Mouse (Mus musculus) olfactory bulb, adult 2 months (tissue): ENCODE data around the gene Rnf187. TPM values are rescaled to one million over a fixed set of nuclear protein-coding genes. Genes with fewer than 3 reads are reported as not detected.

Experiments used
- H3K27ac ChIP-seq: fragments of 200-500 bp; 2 replicates; pipeline ENCODE4 v1.5.1; 2012; ENCODE audit warnings: low read depth, low read length; ENCODE audit not compliant: insufficient read depth
- H3K4me1 ChIP-seq: fragments of 200-500 bp; 2 replicates; pipeline ENCODE4 v1.6.1; 2012; ENCODE audit warnings: low read length; ENCODE audit not compliant: control insufficient read depth, insufficient read depth
- H3K4me3 ChIP-seq: fragments of 200-500 bp; 2 replicates; pipeline ENCODE4 v1.5.1; 2012; ENCODE audit warnings: mild to moderate bottlenecking, low read depth, low read length, moderate library complexity; ENCODE audit not compliant: insufficient read depth
- CTCF ChIP-seq: fragments of 200-500 bp; IDR thresholded peaks from 2 replicates; pipeline ENCODE4 v1.5.1; 2012; ENCODE audit warnings: low read depth, mild to moderate bottlenecking, low read length, moderate library complexity; ENCODE audit not compliant: insufficient read depth
- POLR2A ChIP-seq: fragments of 200-500 bp; IDR thresholded peaks from 2 replicates; pipeline ENCODE4 v1.6.1; 2012; ENCODE audit warnings: mild to moderate bottlenecking, low read depth, low read length, moderate library complexity; ENCODE audit not compliant: insufficient read depth
- WGBS: fragments of 180-500 bp; shearing (Covaris S2); methylation state at CpG from one replicate; pipeline ENCODE4 v1.1.7; 2018; 5-methylcytosine and 5-hydroxymethylcytosine counted together
- polyA plus RNA-seq: library from polyadenylated mRNA; stranded (reverse); fragments of >200 nt; gene quantifications from 2 replicates; pipeline ENCODE4 v1.2.4, GENCODE M21; 2012; ENCODE audit warnings: low replicate concordance; ENCODE audit not compliant: missing spikeins, insufficient read depth, insufficient read length

The Rnf187 gene
- polyA plus RNA-seq, 1 experiment: not detected

GRCm38 (mm10) chr11:58979661-58980060 lies 40.9 kb upstream of the Rnf187 start:
- 51% methylated on average over 7 of the region's 7 CpGs for WGBS
- no peak overlapping the region for H3K27ac ChIP-seq
- peaks cover 41% of the 10 kb centered on the region for H3K4me1 ChIP-seq
- H3K4me3 ChIP-seq: peak overlapping the region; percentile 22
- TF ChIP-seq CTCF (no peak), POLR2A (no peak)

DNA sequence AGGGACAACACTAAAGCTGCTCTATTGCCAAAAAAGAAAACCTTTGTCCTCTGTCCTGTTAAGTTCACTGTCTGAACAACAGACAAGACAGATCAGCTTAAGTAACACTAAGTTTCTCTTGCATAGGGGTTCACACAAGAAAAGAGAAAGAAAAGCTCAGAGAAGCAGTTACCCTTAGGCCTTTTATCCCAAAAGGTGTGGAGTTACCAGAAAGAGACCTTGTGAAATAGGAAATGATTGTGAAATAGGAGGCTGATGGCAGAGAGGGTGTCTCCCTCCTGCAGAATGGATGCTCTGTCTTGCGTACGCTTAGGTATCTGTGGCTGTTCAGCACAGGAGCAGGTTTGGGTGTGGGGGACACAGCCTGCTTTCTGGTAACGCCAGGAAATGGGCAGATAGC lies 40.5 kb upstream of the Rnf187 start:
- TF ChIP-seq CTCF (no peak), POLR2A (no peak)
- H3K27ac ChIP-seq: no peak overlapping the region
- H3K4me3 ChIP-seq: peak overlapping the region; percentile 22
- 72% methylated on average over 3 of the region's 3 CpGs for WGBS
- H3K4me1 ChIP-seq: peaks cover 40% of the 10 kb centered on the region

DNA sequence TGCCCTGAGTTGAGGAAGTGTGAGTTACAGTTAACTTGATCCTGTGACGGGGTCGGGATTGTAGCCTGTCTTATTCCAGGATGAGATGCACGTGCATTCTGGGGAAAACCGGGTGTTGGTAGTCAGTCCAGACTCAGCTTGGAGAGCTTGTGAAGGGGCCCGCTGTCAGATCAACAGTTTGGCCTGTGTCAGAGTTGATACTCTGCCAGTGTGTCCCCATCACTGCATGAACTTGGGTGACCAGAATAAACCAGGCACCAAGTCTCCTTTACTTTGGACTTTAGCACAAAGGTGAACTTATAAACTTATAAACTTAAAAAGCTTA lies 40.0 kb upstream of the Rnf187 start:
- no peak for TF ChIP-seq CTCF
- no peak for TF ChIP-seq POLR2A
- 1% methylated on average over 5 of the region's 5 CpGs for WGBS
- Histone ChIP-seq H3K27ac (no peak overlapping the region), H3K4me1 (peaks cover 40% of the 10 kb centered on the region), H3K4me3 (peak overlapping the region; percentile 68)

GRCm38 (mm10) chr11:58978027-58978705 lies 39.5 kb upstream of the Rnf187 start, which contains the start of gene Trim11:
Gene Trim11 (plus strand): TSS chr11:58978093.
- under 1% methylated on average over 64 of the region's 64 CpGs for WGBS
- Histone ChIP-seq H3K4me1 (peaks cover 40% of the 10 kb centered on the region), H3K4me3 (peak within 1 kb of the TSS; percentile 68), H3K27ac (peak within 1 kb of the TSS; percentile 12; the same call in 1 of the 2 replicates)
- peak; percentile 50; the same call in 1 of the 2 replicates for TF ChIP-seq POLR2A
- no peak for TF ChIP-seq CTCF

DNA sequence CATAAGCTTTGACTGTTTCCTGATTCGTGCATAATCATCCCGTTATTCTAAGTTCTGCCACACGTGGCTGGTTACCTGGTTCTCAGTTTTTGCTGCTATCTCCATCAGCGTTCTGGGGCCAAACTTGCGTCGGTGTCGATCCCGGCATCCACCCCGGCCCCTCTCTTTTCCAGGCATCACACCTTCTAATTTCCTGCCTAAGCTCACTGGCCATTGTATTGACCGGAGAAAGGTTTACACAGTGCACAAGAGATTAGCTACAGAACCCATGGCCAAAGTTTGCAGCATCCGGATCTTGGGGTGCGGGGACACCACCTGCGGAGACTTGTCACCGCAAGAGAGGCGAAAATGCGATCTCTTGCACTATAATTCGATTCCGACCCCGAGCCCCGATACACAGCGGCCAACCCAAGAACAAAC lies 38.9 kb upstream of the Rnf187 start:
- H3K4me1 ChIP-seq: peaks cover 37% of the 10 kb centered on the region
- WGBS: under 1% methylated on average over 21 of the region's 21 CpGs
- H3K4me3 ChIP-seq: peak overlapping the region; percentile 68
- no peak for TF ChIP-seq POLR2A
- TF ChIP-seq CTCF: no peak
- no peak overlapping the region for H3K27ac ChIP-seq

DNA sequence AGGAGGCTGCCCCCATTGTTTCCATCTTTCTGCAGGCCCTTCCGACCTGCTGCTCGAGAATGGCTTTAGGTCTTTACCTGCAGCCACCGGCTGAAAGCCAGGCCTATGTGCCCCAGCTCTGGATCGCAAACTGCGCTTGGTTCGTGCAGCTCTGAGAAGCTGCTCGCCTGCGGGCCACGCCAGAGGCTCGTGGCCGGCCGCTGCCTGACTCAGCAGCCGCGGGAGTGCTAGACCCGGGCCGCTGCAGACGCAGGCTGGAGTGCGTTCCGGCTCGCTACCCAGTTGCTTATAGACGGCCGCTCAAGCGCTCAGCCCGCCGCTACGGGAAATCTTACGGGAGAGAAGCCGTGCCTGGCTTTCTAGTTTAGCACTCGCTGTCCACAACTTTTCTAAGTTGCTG lies 38.4 kb upstream of the Rnf187 start:
- WGBS: under 1% methylated on average over 29 of the region's 29 CpGs
- Histone ChIP-seq H3K27ac (no peak overlapping the region), H3K4me1 (peaks cover 32% of the 10 kb centered on the region), H3K4me3 (peak overlapping the region; percentile 68)
- TF ChIP-seq POLR2A (no peak), CTCF (no peak)

- Histone ChIP-seq H3K4me1 (peaks cover 12% of the 10 kb centered on the region), H3K27ac (no peak overlapping the region), H3K4me3 (no peak overlapping the region)
- 88% methylated on average over 3 of the region's 3 CpGs for WGBS
- TF ChIP-seq CTCF (no peak), POLR2A (no peak)
Measured at GRCm38 (mm10) chr11:58974414-58974813, 35.7 kb upstream of the Rnf187 start.

GRCm38 (mm10) chr11:58971796-58972195 lies 33.1 kb upstream of the Rnf187 start:
- Histone ChIP-seq H3K4me3 (no peak overlapping the region), H3K4me1 (0 out of 2 replicates have a peak, but pooled peaks cover 4% of the 10 kb centered on the region), H3K27ac (no peak overlapping the region)
- WGBS: 96% methylated on average over 3 of the region's 3 CpGs
- TF ChIP-seq CTCF (no peak), POLR2A (no peak)

- Histone ChIP-seq H3K4me3 (no peak overlapping the region), H3K27ac (no peak overlapping the region), H3K4me1 (0 out of 2 replicates have a peak, but pooled peaks cover 4% of the 10 kb centered on the region)
- WGBS: 89% methylated on average over 21 of the region's 21 CpGs
- TF ChIP-seq CTCF (no peak), POLR2A (no peak)
Measured at GRCm38 (mm10) chr11:58970831-58971530, 32.3 kb upstream of the Rnf187 start.

GRCm38 (mm10) chr11:58969659-58970058 lies 30.9 kb upstream of the Rnf187 start:
- Histone ChIP-seq H3K4me3 (no peak overlapping the region), H3K27ac (no peak overlapping the region), H3K4me1 (0 out of 2 replicates have a peak, but pooled peaks cover 4% of the 10 kb centered on the region)
- WGBS: 70% methylated on average over 6 of the region's 6 CpGs
- no peak for TF ChIP-seq POLR2A
- no peak for TF ChIP-seq CTCF
